ENCODE assay signal across 20 mouse cellular contexts in the genomic region with DNA sequence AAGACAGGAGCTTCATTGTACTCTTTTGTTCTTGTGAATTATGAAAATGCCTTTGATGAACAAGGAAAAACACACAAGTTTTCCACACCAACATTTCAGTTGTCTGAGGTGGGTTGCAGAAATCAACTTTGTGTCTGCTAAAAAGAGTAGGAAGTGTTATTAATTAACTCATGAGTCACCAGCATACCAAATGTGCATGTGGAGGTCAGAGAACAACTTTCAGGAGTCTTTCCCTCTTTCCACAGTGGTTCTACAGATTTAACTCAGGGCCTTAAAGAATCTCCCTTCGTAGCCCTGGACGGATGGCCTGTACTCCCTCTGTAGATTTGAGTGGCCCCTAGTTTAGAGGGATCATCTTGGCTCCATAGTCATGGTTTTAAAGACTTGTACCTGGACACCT. TPM values are rescaled to one million over a fixed set of nuclear protein-coding genes. Genes with fewer than 3 reads are reported as not detected.
DNase-seq lines count a peak whose midpoint lies in the region; ATAC-seq and TF ChIP-seq lines count a peak whose summit lies in the region.
"Had no signal": no experiment of that assay in that cellular context is flagged by ENCODE, and none has a peak within 500 bp of the region (broad histone marks: within the 10 kb centered on the region; RNA-seq: fewer than 3 reads in every experiment).

No protein-coding gene starts in this region.

- H3K4me2 ChIP-seq in stomach, embryonic 16.5 days (ENCODE audit: low read depth, low read length), result no peak overlapping the region
- H3K4me2 ChIP-seq in stomach, postnatal 0 days (replicated peaks; ENCODE audit: low read depth), result no peak overlapping the region
- no peak overlapping the region for H3K4me2 ChIP-seq in kidney, embryonic 15.5 days
- H3K4me2 ChIP-seq in midbrain, embryonic 13.5 days (replicated peaks), result no peak overlapping the region
- H3K4me2 ChIP-seq: embryonic facial prominence, embryonic 15.5 days; heart, embryonic 11.5 days; heart, embryonic 15.5 days had no signal

- WGBS in stomach, embryonic 16.5 days, result 73% methylated on average over 2 of the region's 2 CpGs
- WGBS in stomach, postnatal 0 days, result 70% methylated on average over 2 of the region's 2 CpGs
- 74% methylated on average over 2 of the region's 2 CpGs for WGBS in kidney, embryonic 15.5 days
- 78% methylated on average over 2 of the region's 2 CpGs for WGBS in midbrain, embryonic 13.5 days

- TF ChIP-seq EP300 in stomach, postnatal 0 days (optimal IDR thresholded peaks at IDR 0.05), result no peak

- H3K9me3 ChIP-seq in stomach, embryonic 16.5 days (replicated peaks; ENCODE audit: control insufficient read depth, low read length), result no peaks in the 10 kb centered on the region
- H3K9me3 ChIP-seq in stomach, postnatal 0 days (ENCODE audit: control insufficient read depth, low read length), result no peaks in the 10 kb centered on the region
- no peaks in the 10 kb centered on the region for H3K9me3 ChIP-seq in kidney, embryonic 15.5 days (replicated peaks)
- no peaks in the 10 kb centered on the region for H3K9me3 ChIP-seq in midbrain, embryonic 13.5 days
- H3K9me3 ChIP-seq: embryonic facial prominence, embryonic 15.5 days; heart, embryonic 15.5 days had no signal

- TF ChIP-seq CTCF in stomach, postnatal 0 days (IDR thresholded peaks at IDR 0.05; ENCODE audit: low read depth), result no peak

- H3K36me3 ChIP-seq in stomach, embryonic 16.5 days (ENCODE audit: control insufficient read depth, insufficient read depth, low read length), result no peaks in the 10 kb centered on the region
- H3K36me3 ChIP-seq in stomach, postnatal 0 days (ENCODE audit: control insufficient read depth, insufficient read depth, low read length), result no peaks in the 10 kb centered on the region
- H3K36me3 ChIP-seq in kidney, embryonic 15.5 days, result no peaks in the 10 kb centered on the region
- H3K36me3 ChIP-seq in midbrain, embryonic 13.5 days, result no peaks in the 10 kb centered on the region
- H3K36me3 ChIP-seq: embryonic facial prominence, embryonic 15.5 days; heart, embryonic 15.5 days had no signal

- peak; percentile 25 for DNase-seq in kidney, adult 18-20 months
- DNase-seq in kidney, postnatal 10 days, result no peak
- no peak for DNase-seq in stomach, postnatal 0 days (ENCODE audit: low spot score)
- DNase-seq in yolk sac, embryonic 10.5 days (ENCODE audit: low spot score), result peak; percentile 42
- no peak for DNase-seq in right cerebral cortex, postnatal 25 days
- DNase-seq: adrenal gland, postnatal 10 days; cerebellum, adult 11 months; cerebellum, adult 8-10 months; cerebellum, postnatal 14 days; gastrocnemius, postnatal 14 days; heart, adult 2 months; heart, postnatal 14 days had no signal

- H3K27me3 ChIP-seq in stomach, embryonic 16.5 days (ENCODE audit: control insufficient read depth, insufficient read depth, low read length), result no peaks in the 10 kb centered on the region
- no peaks in the 10 kb centered on the region for H3K27me3 ChIP-seq in stomach, postnatal 0 days (ENCODE audit: control insufficient read depth, insufficient read depth, low read length)
- H3K27me3 ChIP-seq in kidney, embryonic 15.5 days, result no peaks in the 10 kb centered on the region; the same call in 1 of the 2 replicates
- H3K27me3 ChIP-seq in midbrain, embryonic 13.5 days, result peaks cover 4% of the 10 kb centered on the region

- H3K27ac ChIP-seq in stomach, embryonic 16.5 days (ENCODE audit: low read length), result peak overlapping the region; percentile 33; the same call in 1 of the 2 replicates
- no peak overlapping the region for H3K27ac ChIP-seq in stomach, postnatal 0 days (replicated peaks)
- peak overlapping the region; percentile 75 for H3K27ac ChIP-seq in kidney, embryonic 15.5 days
- no peak overlapping the region for H3K27ac ChIP-seq in midbrain, embryonic 13.5 days
- H3K27ac ChIP-seq: embryonic facial prominence, embryonic 15.5 days; heart, adult 2 months; heart, embryonic 15.5 days had no signal

- no peak overlapping the region for H3K9ac ChIP-seq in stomach, embryonic 16.5 days (ENCODE audit: low read length)
- no peak overlapping the region for H3K9ac ChIP-seq in stomach, postnatal 0 days (ENCODE audit: low read length)
- no peak overlapping the region for H3K9ac ChIP-seq in kidney, embryonic 15.5 days
- no peak overlapping the region for H3K9ac ChIP-seq in midbrain, embryonic 13.5 days (replicated peaks)
- H3K9ac ChIP-seq: embryonic facial prominence, embryonic 15.5 days; heart, embryonic 15.5 days had no signal

- no peak overlapping the region for H3K4me3 ChIP-seq in stomach, embryonic 16.5 days (replicated peaks; ENCODE audit: low read length)
- no peak overlapping the region for H3K4me3 ChIP-seq in stomach, postnatal 0 days (ENCODE audit: low read depth, low read length)
- H3K4me3 ChIP-seq in kidney, embryonic 15.5 days (replicated peaks), result no peak overlapping the region
- H3K4me3 ChIP-seq in midbrain, embryonic 13.5 days (replicated peaks), result no peak overlapping the region
- H3K4me3 ChIP-seq: embryonic facial prominence, embryonic 15.5 days; erythroblast, embryonic 14.5 days; heart, adult 2 months; heart, embryonic 15.5 days had no signal

- ATAC-seq in stomach, embryonic 16.5 days (ENCODE audit: insufficient read depth, low FRiP score), result no peak
- ATAC-seq in stomach, postnatal 0 days (ENCODE audit: low FRiP score, low TSS enrichment), result no peak
- no peak for ATAC-seq in kidney, embryonic 15.5 days (replicated peaks; ENCODE audit: low FRiP score)
- ATAC-seq in midbrain, embryonic 13.5 days, result no peak
- ATAC-seq: forebrain, embryonic 16.5 days had no signal

- H3K4me1 ChIP-seq in stomach, embryonic 16.5 days (ENCODE audit: control insufficient read depth, insufficient read depth, low read length), result peaks cover 3% of the 10 kb centered on the region
- H3K4me1 ChIP-seq in stomach, postnatal 0 days (replicated peaks; ENCODE audit: control insufficient read depth, insufficient read depth), result no peaks in the 10 kb centered on the region
- H3K4me1 ChIP-seq in kidney, embryonic 15.5 days, result peaks cover 20% of the 10 kb centered on the region
- peaks cover 22% of the 10 kb centered on the region for H3K4me1 ChIP-seq in midbrain, embryonic 13.5 days (replicated peaks)

RNA-seq across cellular contexts. Expression of gene Plch1, which starts 4.9 kb away (rescaled TPM):
- 7.4 and 7.6 TPM in 2 replicates for polyA plus RNA-seq in stomach, embryonic 16.5 days (2015; fragmentation: Nextera tagmentation; extraction: Ambion mirVana)
- polyA plus RNA-seq in stomach, postnatal 0 days (2015; fragmentation: Nextera tagmentation; extraction: Ambion mirVana), result 1.7 TPM in 2 replicates
- polyA plus RNA-seq in kidney, embryonic 15.5 days (2015; fragmentation: Nextera tagmentation; extraction: Ambion mirVana), result 10.3 and 11.3 TPM in 2 replicates
- polyA plus RNA-seq in midbrain, embryonic 13.5 days (2015; fragmentation: Nextera tagmentation; extraction: Ambion mirVana), result 20.6 and 21.5 TPM in 2 replicates
- polyA plus RNA-seq: erythroblast, embryonic 14.5 days had no signal

RNA-seq across cellular contexts. Expression of gene E130311K13Rik, which starts 25.1 kb away (rescaled TPM):
- polyA plus RNA-seq in stomach, embryonic 16.5 days (2015; fragmentation: Nextera tagmentation; extraction: Ambion mirVana), result 6.1 and 6.4 TPM in 2 replicates
- polyA plus RNA-seq in stomach, postnatal 0 days (2015; fragmentation: Nextera tagmentation; extraction: Ambion mirVana), result 6.3 and 6.9 TPM in 2 replicates
- 5.7 and 6.8 TPM in 2 replicates for polyA plus RNA-seq in kidney, embryonic 15.5 days (2015; fragmentation: Nextera tagmentation; extraction: Ambion mirVana)
- 4.1 and 4.5 TPM in 2 replicates for polyA plus RNA-seq in midbrain, embryonic 13.5 days (2015; fragmentation: Nextera tagmentation; extraction: Ambion mirVana)
- polyA plus RNA-seq: erythroblast, embryonic 14.5 days had no signal

Comparison
In these comparisons a context has a peak if more than half of its experiments do, and no peak if none do; other contexts are left out.
1. DNase-seq: peak in kidney, adult 18-20 months (single experiment) and yolk sac, embryonic 10.5 days (single experiment); none in kidney, postnatal 10 days (single experiment), stomach, postnatal 0 days (single experiment) and right cerebral cortex, postnatal 25 days (single experiment).
2. H3K27ac ChIP-seq: peak in stomach, embryonic 16.5 days (single experiment) and kidney, embryonic 15.5 days (single experiment); none in stomach, postnatal 0 days (single experiment) and midbrain, embryonic 13.5 days (single experiment).